Mouse (Mus musculus): ENCODE data around the gene Itga8. TPM values are rescaled to one million over a fixed set of nuclear protein-coding genes. Genes with fewer than 3 reads are reported as not detected.

Gene Itga8
- polyA plus RNA-seq, 1 experiment from 2014 or later: 3.1 TPM

DNA sequence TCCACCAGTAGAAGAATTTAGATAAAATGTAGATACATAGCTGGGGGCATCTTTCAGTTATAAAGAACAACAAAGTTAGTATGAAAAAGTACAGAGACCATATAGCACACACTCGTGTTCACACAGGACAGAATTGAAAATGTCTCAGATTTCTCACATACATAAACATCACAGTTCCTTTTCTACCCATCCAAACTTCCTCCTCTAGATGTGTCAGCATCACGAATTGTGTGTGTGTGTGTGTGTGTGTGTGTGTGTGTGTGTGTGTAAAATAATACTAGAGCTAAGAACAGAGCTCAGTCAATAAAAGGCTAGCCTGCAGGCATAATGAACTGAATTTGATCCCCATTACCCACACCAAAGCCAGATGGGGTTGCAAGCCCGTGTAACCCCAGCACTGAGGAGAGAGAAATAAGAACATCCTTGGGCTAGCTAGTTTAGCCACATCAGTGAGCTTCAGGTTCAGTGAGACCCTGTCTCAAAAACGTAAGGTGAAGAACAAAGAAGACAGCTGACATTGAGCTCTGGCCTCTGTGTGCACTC lies 22.6 kb downstream of the Itga8 start:
- Histone ChIP-seq H3K27ac (ENCODE audit: low read depth, low read length) (no peak overlapping the region), H3K27me3 (replicated peaks; ENCODE audit: control insufficient read depth, insufficient read depth, low read length) (no peaks in the 10 kb centered on the region), H3K4me1 (ENCODE audit: control insufficient read depth, insufficient read depth, low read depth, low read length) (no peaks in the 10 kb centered on the region), H3K36me3 (ENCODE audit: control insufficient read depth, insufficient read depth, low read length) (no peaks in the 10 kb centered on the region), H3K4me2 (ENCODE audit: low read length) (no peak overlapping the region), H3K9me3 (ENCODE audit: control insufficient read depth, low read length) (no peaks in the 10 kb centered on the region), H3K9ac (ENCODE audit: low read depth, low read length) (no peak overlapping the region), H3K4me3 (ENCODE audit: low read length) (no peak overlapping the region)
- WGBS: 72% methylated on average over 4 of the region's 4 CpGs
- no peak for ATAC-seq

DNA sequence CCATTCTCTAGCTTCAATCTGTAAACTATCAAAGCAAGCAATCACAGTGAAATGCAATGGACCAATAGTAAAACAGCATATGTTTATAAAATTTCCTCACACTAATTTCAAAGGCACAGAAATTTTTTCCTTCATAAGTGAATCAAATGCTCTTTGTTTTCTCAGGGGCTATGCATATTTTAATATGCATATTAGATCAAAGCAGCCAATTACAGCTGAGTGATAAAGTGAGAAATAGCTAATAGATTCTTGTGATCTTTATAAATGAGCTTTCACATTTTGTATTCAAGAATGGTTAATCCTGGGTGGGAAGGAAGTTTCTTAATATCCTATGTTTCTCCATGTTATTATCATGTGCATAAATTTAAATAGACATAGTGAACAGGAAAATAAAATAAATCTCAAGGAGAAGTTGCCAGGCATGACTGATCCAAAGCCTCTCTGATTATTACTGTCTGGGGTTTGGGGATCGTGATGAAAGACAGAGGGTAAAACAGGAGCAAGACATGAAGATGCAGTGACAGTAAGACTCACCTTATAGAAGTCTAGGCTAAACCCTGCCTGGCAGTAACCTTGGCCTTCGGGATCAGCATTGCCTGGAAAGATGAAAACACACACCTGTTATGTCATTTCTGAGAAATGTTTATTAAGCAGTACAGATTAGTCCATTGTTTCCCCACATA lies 44.9 kb downstream of the Itga8 start:
- Histone ChIP-seq H3K27me3 (replicated peaks; ENCODE audit: control insufficient read depth, insufficient read depth, low read length) (no peaks in the 10 kb centered on the region), H3K27ac (ENCODE audit: low read depth, low read length) (no peak overlapping the region), H3K4me3 (ENCODE audit: low read length) (no peak overlapping the region), H3K9me3 (ENCODE audit: control insufficient read depth, low read length) (no peaks in the 10 kb centered on the region), H3K36me3 (ENCODE audit: control insufficient read depth, insufficient read depth, low read length) (no peaks in the 10 kb centered on the region), H3K4me2 (ENCODE audit: low read length) (no peak overlapping the region), H3K4me1 (ENCODE audit: control insufficient read depth, insufficient read depth, low read depth, low read length) (no peaks in the 10 kb centered on the region), H3K9ac (ENCODE audit: low read depth, low read length) (no peak overlapping the region)
- ATAC-seq: no peak
- WGBS: 76% methylated on average over 2 of the region's 2 CpGs

DNA sequence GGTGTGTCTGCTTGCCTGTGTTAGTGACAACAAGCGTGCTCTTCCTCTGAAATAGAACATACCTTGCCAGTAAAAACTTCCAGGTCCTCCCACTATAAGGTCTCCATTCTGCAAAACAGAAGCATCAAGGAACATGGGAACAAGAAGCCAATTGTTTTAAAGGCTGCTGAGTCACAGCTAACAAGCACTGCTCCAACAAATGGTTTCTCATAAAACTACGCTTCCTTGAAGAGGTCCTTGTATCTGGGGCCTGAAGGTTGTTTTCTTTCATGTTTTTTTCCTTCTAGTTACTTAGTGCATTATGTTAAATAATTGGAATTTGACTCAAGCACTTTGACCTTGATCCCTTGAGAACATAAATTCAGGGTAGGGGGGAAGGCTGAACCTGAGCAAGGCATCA lies 45.8 kb downstream of the Itga8 start:
- no peak overlapping the region for H3K4me3 ChIP-seq (ENCODE audit: low read length)
- no peak overlapping the region for H3K4me2 ChIP-seq (ENCODE audit: low read length)
- WGBS: 88% methylated on average over 2 of the region's 2 CpGs
- no peaks in the 10 kb centered on the region for H3K9me3 ChIP-seq (ENCODE audit: control insufficient read depth, low read length)
- H3K4me1 ChIP-seq (ENCODE audit: control insufficient read depth, insufficient read depth, low read depth, low read length): no peaks in the 10 kb centered on the region
- H3K27ac ChIP-seq (ENCODE audit: low read depth, low read length): no peak overlapping the region
- ATAC-seq: no peak
- no peaks in the 10 kb centered on the region for H3K27me3 ChIP-seq (replicated peaks; ENCODE audit: control insufficient read depth, insufficient read depth, low read length)
- H3K9ac ChIP-seq (ENCODE audit: low read depth, low read length): no peak overlapping the region
- H3K36me3 ChIP-seq (ENCODE audit: control insufficient read depth, insufficient read depth, low read length): no peaks in the 10 kb centered on the region

DNA sequence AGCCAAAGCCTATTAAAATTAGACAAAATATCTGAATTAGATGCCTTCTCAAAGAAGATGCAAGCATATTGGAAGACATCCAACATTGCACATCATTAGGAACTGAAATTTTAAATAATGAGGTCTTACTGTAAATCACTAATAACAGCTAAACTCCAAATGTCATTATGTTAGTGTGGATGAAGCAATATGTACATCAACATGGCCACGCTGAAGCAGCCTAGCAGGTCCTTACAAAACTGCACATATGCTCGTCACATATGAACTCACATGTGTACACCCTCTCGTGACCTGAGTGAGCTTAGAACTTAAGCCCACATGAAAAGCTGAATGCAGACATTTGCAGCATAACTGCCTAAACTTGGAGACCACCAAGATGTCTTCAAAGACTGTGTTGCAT lies 66.4 kb downstream of the Itga8 start:
- 85% methylated on average over 3 of the region's 3 CpGs for WGBS

DNA sequence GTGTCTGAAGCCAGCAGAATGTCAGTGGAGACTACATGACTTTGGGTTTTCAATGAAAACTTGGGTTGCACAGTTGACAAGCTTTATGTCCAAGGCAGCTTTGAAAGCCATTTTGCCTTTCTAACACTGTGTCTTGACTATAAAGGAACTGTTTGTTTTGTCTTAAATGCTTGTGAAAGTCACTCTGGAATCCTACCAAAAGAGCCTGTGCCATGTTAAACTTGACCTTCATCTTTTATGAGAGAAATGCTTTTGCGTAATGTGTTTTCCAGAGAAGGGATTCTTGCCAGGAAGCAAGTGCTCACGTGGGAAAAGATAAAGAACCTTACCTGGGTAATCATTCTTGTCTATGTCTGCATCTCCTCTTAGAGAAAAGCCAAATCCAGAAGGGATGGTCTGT lies 72.0 kb downstream of the Itga8 start:
- no peak for ATAC-seq
- Histone ChIP-seq H3K27ac (ENCODE audit: low read depth, low read length) (no peak overlapping the region), H3K36me3 (ENCODE audit: control insufficient read depth, insufficient read depth, low read length) (no peaks in the 10 kb centered on the region), H3K4me3 (ENCODE audit: low read length) (no peak overlapping the region), H3K9me3 (ENCODE audit: control insufficient read depth, low read length) (no peaks in the 10 kb centered on the region), H3K27me3 (replicated peaks; ENCODE audit: control insufficient read depth, insufficient read depth, low read length) (no peaks in the 10 kb centered on the region), H3K9ac (ENCODE audit: low read depth, low read length) (no peak overlapping the region), H3K4me2 (ENCODE audit: low read length) (no peak overlapping the region), H3K4me1 (ENCODE audit: control insufficient read depth, insufficient read depth, low read depth, low read length) (no peaks in the 10 kb centered on the region)
- 83% methylated on average over 2 of the region's 2 CpGs for WGBS

More for the DNA sequence above, 66.4 kb downstream of the Itga8 start:
- Histone ChIP-seq H3K27ac (ENCODE audit: low read depth, low read length) (no peak overlapping the region), H3K27me3 (replicated peaks; ENCODE audit: control insufficient read depth, insufficient read depth, low read length) (no peaks in the 10 kb centered on the region), H3K9ac (ENCODE audit: low read depth, low read length) (no peak overlapping the region), H3K4me2 (ENCODE audit: low read length) (no peak overlapping the region), H3K4me1 (ENCODE audit: control insufficient read depth, insufficient read depth, low read depth, low read length) (no peaks in the 10 kb centered on the region), H3K4me3 (ENCODE audit: low read length) (no peak overlapping the region), H3K36me3 (ENCODE audit: control insufficient read depth, insufficient read depth, low read length) (no peaks in the 10 kb centered on the region), H3K9me3 (ENCODE audit: control insufficient read depth, low read length) (no peaks in the 10 kb centered on the region)
- ATAC-seq: no peak

DNA sequence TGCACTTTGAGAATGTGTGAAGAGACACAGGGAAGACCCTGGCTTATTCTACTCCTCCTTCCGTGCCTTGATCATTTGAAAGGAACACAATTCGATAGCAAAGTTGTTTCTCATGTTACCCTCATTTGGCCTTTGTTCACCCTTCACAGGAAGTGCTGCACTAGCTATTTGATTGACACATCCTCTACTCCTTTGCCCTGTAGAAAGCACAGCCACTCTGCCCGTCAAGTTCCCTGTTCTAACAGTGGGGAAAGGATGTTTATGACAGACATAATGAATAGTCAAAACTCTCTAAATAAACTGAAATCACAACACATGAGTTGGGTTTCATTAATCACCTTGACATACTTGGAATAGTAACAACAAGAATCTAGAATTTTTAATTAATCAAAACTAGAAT lies 73.4 kb downstream of the Itga8 start:
- no peak overlapping the region for H3K4me3 ChIP-seq (ENCODE audit: low read length)
- ATAC-seq: no peak
- H3K9ac ChIP-seq (ENCODE audit: low read depth, low read length): no peak overlapping the region
- H3K27me3 ChIP-seq (replicated peaks; ENCODE audit: control insufficient read depth, insufficient read depth, low read length): no peaks in the 10 kb centered on the region
- no peaks in the 10 kb centered on the region for H3K4me1 ChIP-seq (ENCODE audit: control insufficient read depth, insufficient read depth, low read depth, low read length)
- H3K9me3 ChIP-seq (ENCODE audit: control insufficient read depth, low read length): no peaks in the 10 kb centered on the region
- H3K4me2 ChIP-seq (ENCODE audit: low read length): no peak overlapping the region
- no peaks in the 10 kb centered on the region for H3K36me3 ChIP-seq (ENCODE audit: control insufficient read depth, insufficient read depth, low read length)
- WGBS: 55% methylated on average over 3 of the region's 3 CpGs
- H3K27ac ChIP-seq (ENCODE audit: low read depth, low read length): no peak overlapping the region

DNA sequence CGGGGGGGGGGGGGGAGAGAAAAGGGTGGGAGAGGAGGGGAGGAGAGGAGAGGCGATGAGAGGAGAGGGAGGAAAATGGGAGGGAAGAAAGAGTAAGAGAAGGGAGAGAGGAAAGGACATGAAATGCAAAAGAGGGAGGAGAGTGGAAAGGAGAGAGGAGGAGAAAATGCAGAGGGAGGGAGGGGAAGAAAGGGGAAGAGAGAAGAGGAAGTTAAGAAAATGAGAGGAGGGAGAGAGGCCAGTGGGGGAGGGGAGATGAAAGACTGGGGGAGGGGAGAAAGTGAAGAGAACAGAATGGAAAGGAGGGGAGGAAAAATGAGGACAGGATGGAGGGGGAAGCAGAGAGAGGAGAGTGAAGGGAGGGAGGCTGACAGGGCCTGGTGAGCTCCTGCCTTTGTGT lies 74.5 kb downstream of the Itga8 start:
- H3K9me3 ChIP-seq (ENCODE audit: control insufficient read depth, low read length): no peaks in the 10 kb centered on the region
- H3K4me3 ChIP-seq (ENCODE audit: low read length): no peak overlapping the region
- no peaks in the 10 kb centered on the region for H3K4me1 ChIP-seq (ENCODE audit: control insufficient read depth, insufficient read depth, low read depth, low read length)
- no peak overlapping the region for H3K27ac ChIP-seq (ENCODE audit: low read depth, low read length)
- H3K9ac ChIP-seq (ENCODE audit: low read depth, low read length): no peak overlapping the region
- no peaks in the 10 kb centered on the region for H3K36me3 ChIP-seq (ENCODE audit: control insufficient read depth, insufficient read depth, low read length)
- H3K4me2 ChIP-seq (ENCODE audit: low read length): no peak overlapping the region
- no peak for ATAC-seq
- H3K27me3 ChIP-seq (replicated peaks; ENCODE audit: control insufficient read depth, insufficient read depth, low read length): no peaks in the 10 kb centered on the region
- 46% methylated on average over 2 of the region's 2 CpGs for WGBS

DNA sequence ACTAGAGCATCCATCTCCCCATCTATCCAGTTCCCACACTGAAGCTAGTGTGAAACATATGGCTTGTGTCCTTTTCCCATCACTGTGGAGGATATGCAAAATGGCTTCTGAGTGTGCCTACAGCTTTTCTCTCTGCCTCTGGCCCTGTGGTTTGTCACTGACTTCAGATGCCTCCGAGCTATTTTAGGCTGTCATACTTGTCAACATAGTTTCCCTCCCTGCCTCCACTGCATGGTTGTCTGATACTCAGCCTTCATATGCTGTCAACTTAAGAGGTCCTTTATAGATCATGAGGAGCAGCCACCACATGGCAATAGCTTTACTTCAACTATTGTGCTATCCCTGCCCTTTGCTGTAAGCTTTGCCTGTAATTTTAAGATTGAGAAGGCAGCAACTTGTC lies 75.4 kb downstream of the Itga8 start:
- H3K4me2 ChIP-seq (ENCODE audit: low read length): no peak overlapping the region
- H3K4me1 ChIP-seq (ENCODE audit: control insufficient read depth, insufficient read depth, low read depth, low read length): no peaks in the 10 kb centered on the region
- no peaks in the 10 kb centered on the region for H3K36me3 ChIP-seq (ENCODE audit: control insufficient read depth, insufficient read depth, low read length)
- H3K9me3 ChIP-seq (ENCODE audit: control insufficient read depth, low read length): no peaks in the 10 kb centered on the region
- H3K4me3 ChIP-seq (ENCODE audit: low read length): no peak overlapping the region
- no peak overlapping the region for H3K27ac ChIP-seq (ENCODE audit: low read depth, low read length)
- no peaks in the 10 kb centered on the region for H3K27me3 ChIP-seq (replicated peaks; ENCODE audit: control insufficient read depth, insufficient read depth, low read length)
- no peak overlapping the region for H3K9ac ChIP-seq (ENCODE audit: low read depth, low read length)
- no peak for ATAC-seq
- WGBS: 78% methylated on average over 1 of the region's 1 CpGs

DNA sequence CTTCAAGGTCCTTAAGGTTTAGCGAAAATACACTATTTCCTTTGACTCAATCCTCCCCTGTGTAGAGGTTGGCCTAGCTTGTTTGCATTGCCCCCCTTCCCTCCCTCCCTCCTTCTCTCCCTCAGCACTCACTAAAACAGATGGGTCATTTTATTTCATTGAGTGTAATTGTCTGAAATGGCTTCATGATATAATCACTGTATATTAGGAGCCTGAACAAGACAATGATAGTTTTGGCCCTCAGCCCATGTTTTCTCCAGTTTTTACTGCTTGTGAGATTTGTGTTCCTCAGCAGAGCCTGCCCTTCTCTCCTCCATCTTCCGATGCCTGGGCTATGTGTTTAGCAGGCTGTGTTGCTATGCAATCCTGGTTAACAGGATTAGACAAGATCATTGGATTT lies 80.1 kb downstream of the Itga8 start:
- Histone ChIP-seq H3K4me2 (ENCODE audit: low read length) (no peak overlapping the region), H3K4me3 (ENCODE audit: low read length) (no peak overlapping the region), H3K9ac (ENCODE audit: low read depth, low read length) (no peak overlapping the region), H3K4me1 (ENCODE audit: control insufficient read depth, insufficient read depth, low read depth, low read length) (no peaks in the 10 kb centered on the region), H3K27ac (ENCODE audit: low read depth, low read length) (no peak overlapping the region), H3K36me3 (ENCODE audit: control insufficient read depth, insufficient read depth, low read length) (no peaks in the 10 kb centered on the region), H3K27me3 (replicated peaks; ENCODE audit: control insufficient read depth, insufficient read depth, low read length) (no peaks in the 10 kb centered on the region), H3K9me3 (ENCODE audit: control insufficient read depth, low read length) (no peaks in the 10 kb centered on the region)
- ATAC-seq: peak; percentile 72; the same call in 1 of the 2 replicates
- WGBS: 75% methylated on average over 2 of the region's 2 CpGs
